Mouse (Mus musculus) ES-Bruce4 (cell line): Measurements from ENCODE around the gene Glo1. TPM values are rescaled to one million over a fixed set of nuclear protein-coding genes. Genes with fewer than 3 reads are reported as not detected.

Experiments
- H3K27ac ChIP-seq: 2 replicates; pipeline ENCODE4 v1.5.1; 2012; ENCODE audit warnings: low read length, inconsistent platforms; ENCODE audit not compliant: insufficient read depth
- H3K27me3 ChIP-seq: 2 replicates; pipeline ENCODE4 v1.6.1; 2012; ENCODE audit warnings: mild to moderate bottlenecking, low read length, inconsistent platforms; ENCODE audit not compliant: control insufficient read depth, poor library complexity, insufficient read depth, severe bottlenecking
- H3K36me3 ChIP-seq: 2 replicates; pipeline ENCODE4 v1.6.1; 2012; ENCODE audit warnings: inconsistent platforms, mild to moderate bottlenecking, low read length, moderate library complexity; ENCODE audit not compliant: control insufficient read depth, poor library complexity, insufficient read depth, severe bottlenecking
- H3K4me1 ChIP-seq: one replicate; pipeline ENCODE4 v1.8.1; 2011; ENCODE audit warnings: low read length; ENCODE audit not compliant: control insufficient read depth, insufficient read depth
- H3K4me3 ChIP-seq: 2 replicates; pipeline ENCODE4 v1.5.1; 2011; ENCODE audit warnings: low read depth, mild to moderate bottlenecking, low read length
- H3K9ac ChIP-seq: 2 replicates; pipeline ENCODE4 v1.6.1; 2012; ENCODE audit warnings: low read depth, mild to moderate bottlenecking, inconsistent platforms; ENCODE audit not compliant: poor library complexity, severe bottlenecking
- H3K9me3 ChIP-seq: replicated peaks from 2 replicates; pipeline ENCODE4 v1.6.1; 2012; ENCODE audit warnings: mild to moderate bottlenecking, low read length, inconsistent platforms; ENCODE audit not compliant: control insufficient read depth, poor library complexity, insufficient read depth, severe bottlenecking
- CTCF ChIP-seq: IDR thresholded peaks from one replicate; pipeline ENCODE4 v1.8.1; 2011; ENCODE audit warnings: low read depth, low read length
- EP300 ChIP-seq: IDR thresholded peaks from 2 replicates; pipeline ENCODE4 v1.6.1; 2011; ENCODE audit warnings: low read depth, low read length; ENCODE audit not compliant: insufficient read depth
- POLR2A ChIP-seq: IDR thresholded peaks from one replicate; pipeline ENCODE4 v1.8.1; 2011; ENCODE audit warnings: low read length; ENCODE audit not compliant: insufficient read depth
- polyA plus RNA-seq: library from polyadenylated mRNA; stranded (reverse); fragments of >200 nt; gene quantifications from 2 replicates; pipeline ENCODE4 v1.2.4, GENCODE M21; 2011; ENCODE audit warnings: low read depth; ENCODE audit not compliant: missing spikeins, insufficient read depth, insufficient read length

Gene Glo1
- polyA plus RNA-seq, 1 experiment = 190 TPM

- Histone ChIP-seq H3K4me1 (no peaks in the 10 kb centered on the region), H3K27ac (no peak overlapping the region), H3K4me3 (no peak overlapping the region), H3K9ac (no peak overlapping the region), H3K9me3 (no peaks in the 10 kb centered on the region), H3K27me3 (no peaks in the 10 kb centered on the region), H3K36me3 (no peaks in the 10 kb centered on the region)
- no peak for TF ChIP-seq POLR2A
- TF ChIP-seq CTCF = no peak
- TF ChIP-seq EP300 = no peak
Measured at GRCm38 (mm10) chr17:30573990-30574782, 52.5 kb downstream of the Glo1 start.

GRCm38 (mm10) chr17:30570971-30571370 is 55.7 kb downstream of the Glo1 start:
- no peaks in the 10 kb centered on the region for H3K36me3 ChIP-seq
- H3K4me3 ChIP-seq = no peak overlapping the region
- H3K9ac ChIP-seq = no peak overlapping the region
- no peak for TF ChIP-seq POLR2A
- no peaks in the 10 kb centered on the region for H3K9me3 ChIP-seq
- no peaks in the 10 kb centered on the region for H3K27me3 ChIP-seq
- no peaks in the 10 kb centered on the region for H3K4me1 ChIP-seq
- no peak overlapping the region for H3K27ac ChIP-seq

- TF ChIP-seq CTCF (no peak), EP300 (no peak), POLR2A (no peak)
- H3K27ac ChIP-seq = no peak overlapping the region
- H3K4me3 ChIP-seq = no peak overlapping the region
- H3K9ac ChIP-seq = no peak overlapping the region
- no peaks in the 10 kb centered on the region for H3K27me3 ChIP-seq
- no peaks in the 10 kb centered on the region for H3K4me1 ChIP-seq
- no peaks in the 10 kb centered on the region for H3K36me3 ChIP-seq
- no peaks in the 10 kb centered on the region for H3K9me3 ChIP-seq
Measured at GRCm38 (mm10) chr17:30570173-30570572, 56.5 kb downstream of the Glo1 start.

GRCm38 (mm10) chr17:30568473-30568872 is 58.2 kb downstream of the Glo1 start:
- no peaks in the 10 kb centered on the region for H3K9me3 ChIP-seq
- H3K4me1 ChIP-seq = no peaks in the 10 kb centered on the region
- no peak overlapping the region for H3K27ac ChIP-seq
- no peaks in the 10 kb centered on the region for H3K27me3 ChIP-seq
- no peak overlapping the region for H3K9ac ChIP-seq
- TF ChIP-seq CTCF (no peak), EP300 (no peak), POLR2A (no peak)
- no peaks in the 10 kb centered on the region for H3K36me3 ChIP-seq
- no peak overlapping the region for H3K4me3 ChIP-seq

- Histone ChIP-seq H3K27ac (no peak overlapping the region), H3K9ac (no peak overlapping the region), H3K4me1 (no peaks in the 10 kb centered on the region), H3K9me3 (no peaks in the 10 kb centered on the region), H3K36me3 (no peaks in the 10 kb centered on the region), H3K27me3 (no peaks in the 10 kb centered on the region), H3K4me3 (no peak overlapping the region)
- TF ChIP-seq POLR2A (no peak), EP300 (no peak), CTCF (no peak)
Measured at GRCm38 (mm10) chr17:30564971-30565370, 61.7 kb downstream of the Glo1 start.

- Histone ChIP-seq H3K4me3 (no peak overlapping the region), H3K36me3 (no peaks in the 10 kb centered on the region), H3K9me3 (no peaks in the 10 kb centered on the region), H3K4me1 (no peaks in the 10 kb centered on the region), H3K27ac (no peak overlapping the region), H3K27me3 (no peaks in the 10 kb centered on the region), H3K9ac (no peak overlapping the region)
- no peak for TF ChIP-seq CTCF
- TF ChIP-seq POLR2A = no peak
- TF ChIP-seq EP300 = no peak
Measured at GRCm38 (mm10) chr17:30564407-30564806, 62.3 kb downstream of the Glo1 start.
